In the genomic region with DNA sequence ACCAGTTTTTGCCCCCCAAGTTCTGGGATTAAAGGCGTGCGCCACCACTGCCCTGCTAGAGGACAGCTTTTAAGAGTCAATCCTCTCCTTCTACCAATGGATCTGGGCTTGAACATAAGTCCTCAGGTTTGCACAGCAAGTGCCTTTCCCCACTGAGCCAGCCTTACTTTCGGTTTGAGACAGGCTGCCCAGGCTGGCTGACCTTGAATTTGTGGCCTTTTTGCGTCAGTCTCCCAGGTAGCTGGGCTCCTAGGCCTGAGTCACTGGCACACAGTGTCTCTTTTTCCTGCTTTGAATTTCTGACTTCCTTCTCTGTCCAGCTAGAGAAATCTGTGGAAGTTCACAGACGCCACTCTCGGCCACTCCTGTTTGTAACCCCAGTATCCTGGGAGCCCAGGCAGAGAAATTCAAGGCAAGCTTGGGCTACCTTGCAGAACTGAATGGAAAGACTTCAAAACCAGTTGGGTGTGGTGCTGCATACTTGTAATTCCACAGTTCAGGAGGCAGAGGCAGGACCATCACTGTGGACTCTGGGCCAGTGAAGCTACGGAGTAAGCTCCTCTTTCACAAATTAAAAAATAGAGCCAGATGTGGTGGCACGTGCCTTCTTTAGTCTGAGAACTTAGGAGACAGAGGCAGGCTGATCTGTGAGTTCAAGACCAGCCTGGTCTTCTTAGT, we compare ENCODE assay signal across 19 mouse cellular contexts. TPM values are rescaled to one million over a fixed set of nuclear protein-coding genes. Genes with fewer than 3 reads are reported as not detected.
DNase-seq lines count a peak whose midpoint lies in the region; ATAC-seq and TF ChIP-seq lines count a peak whose summit lies in the region.
"Had no signal": no experiment of that assay in that cellular context is flagged by ENCODE, and none has a peak within 500 bp of the region (broad histone marks: within the 10 kb centered on the region; RNA-seq: fewer than 3 reads in every experiment).

No protein-coding gene starts in this region.

- H3K4me1 ChIP-seq in kidney, adult 2 months (ENCODE audit: control insufficient read depth, insufficient read depth, low read length) = peaks cover 27% of the 10 kb centered on the region
- H3K4me1 ChIP-seq in liver, embryonic 11.5 days (replicated peaks; ENCODE audit: control insufficient read depth, insufficient read depth, low read length) = no peaks in the 10 kb centered on the region; the same call in 1 of the 2 replicates
- H3K4me1 ChIP-seq: forebrain, embryonic 13.5 days had no signal

- no peaks in the 10 kb centered on the region for H3K27me3 ChIP-seq in kidney, adult 2 months (replicated peaks; ENCODE audit: control insufficient read depth, insufficient read depth, low read length)
- H3K27me3 ChIP-seq in liver, embryonic 11.5 days (replicated peaks; ENCODE audit: control insufficient read depth, insufficient read depth, low read length) = no peaks in the 10 kb centered on the region

- H3K9ac ChIP-seq in liver, embryonic 11.5 days (ENCODE audit: low read depth, low read length) = peak overlapping the region; percentile 9; the same call in 1 of the 2 replicates
- H3K9ac ChIP-seq: forebrain, embryonic 13.5 days; hindbrain, embryonic 12.5 days; neural tube, embryonic 15.5 days had no signal

- H3K4me2 ChIP-seq in liver, embryonic 11.5 days = no peak overlapping the region
- H3K4me2 ChIP-seq: forebrain, embryonic 13.5 days; hindbrain, embryonic 12.5 days; limb, embryonic 13.5 days; neural tube, embryonic 15.5 days had no signal

- WGBS in kidney, adult 2 months = 77% methylated on average over 8 of the region's 8 CpGs
- WGBS in liver, embryonic 11.5 days = 84% methylated on average over 8 of the region's 8 CpGs

- no peaks in the 10 kb centered on the region for H3K36me3 ChIP-seq in kidney, adult 2 months (ENCODE audit: control insufficient read depth, insufficient read depth, low read length)
- H3K36me3 ChIP-seq in liver, embryonic 11.5 days (ENCODE audit: control insufficient read depth, insufficient read depth, low read length) = no peaks in the 10 kb centered on the region
- H3K36me3 ChIP-seq: hindbrain, embryonic 12.5 days; limb, embryonic 13.5 days; neural tube, embryonic 15.5 days had no signal

- no peak for ATAC-seq in liver, embryonic 11.5 days (replicated peaks; ENCODE audit: low FRiP score)
- ATAC-seq: activated CD4-positive, CD25-positive, alpha-beta regulatory T cell, adult 4 months; forebrain, embryonic 13.5 days had no signal

- H3K27ac ChIP-seq in kidney, adult 2 months (ENCODE audit: insufficient read depth, low read depth, low read length) = peak overlapping the region; percentile 66
- peak overlapping the region; percentile 14; the same call in 1 of the 2 replicates for H3K27ac ChIP-seq in liver, embryonic 11.5 days (ENCODE audit: low read depth, low read length)
- H3K27ac ChIP-seq: forebrain, embryonic 13.5 days; hindbrain, embryonic 12.5 days; limb, embryonic 13.5 days; neural tube, embryonic 15.5 days had no signal

- H3K9me3 ChIP-seq in liver, embryonic 11.5 days (ENCODE audit: control insufficient read depth, low read length) = no peaks in the 10 kb centered on the region
- H3K9me3 ChIP-seq: forebrain, embryonic 13.5 days; hindbrain, embryonic 12.5 days; limb, embryonic 13.5 days; neural tube, embryonic 15.5 days had no signal

- no peak overlapping the region for H3K4me3 ChIP-seq in kidney, adult 2 months (ENCODE audit: insufficient read depth, low read depth, low read length)
- no peak overlapping the region for H3K4me3 ChIP-seq in liver, embryonic 11.5 days (ENCODE audit: low read depth, low read length)
- H3K4me3 ChIP-seq: forebrain, embryonic 13.5 days; hindbrain, embryonic 12.5 days; limb, embryonic 13.5 days; neural tube, embryonic 15.5 days had no signal

- DNase-seq in kidney, adult 2 months = no peak
- no peak for DNase-seq in kidney, adult 11 months
- peak; percentile 76 for DNase-seq in adrenal gland, postnatal 10 days
- DNase-seq in liver, embryonic 11.5 days (ENCODE audit: low spot score) = no peak
- DNase-seq in layer of hippocampus, adult 9-11 months = no peak
- no peak for DNase-seq in c-Kit-positive CD71-positive TER-119-positive erythroid progenitor cells, embryonic 14.5 days (ENCODE audit: low spot score)
- DNase-seq in left cerebral cortex, adult 8-10 months (ENCODE audit: low spot score in 2 of 2) = no peak
- no peak for DNase-seq in right cerebral cortex, adult 2 months (ENCODE audit: low spot score in 2 of 2)
- DNase-seq: cerebellum, postnatal 14 days; kidney, adult 18-20 months; kidney, postnatal 4 days; lung, postnatal 14 days had no signal

- no peak for TF ChIP-seq POLR2A in kidney, adult 2 months (IDR thresholded peaks at IDR 0.05; ENCODE audit: low read depth, low read length)

- no peak for TF ChIP-seq CTCF in kidney, adult 2 months (conservative IDR thresholded peaks at IDR 0.05; ENCODE audit: insufficient read depth, insufficient read length, low read depth, low read length)

RNA-seq across cellular contexts. Expression of gene Ehd1, which starts 6.6 kb away (rescaled TPM):
- 224 and 317 TPM in 2 replicates for polyA plus RNA-seq in kidney, adult 2 months (2012; rRNA removed)
- 100 to 1,000 TPM; 104 to 106 TPM for total RNA-seq in adrenal gland, postnatal 10 days (2021)
- 96.5 and 105 TPM in 2 replicates for polyA plus RNA-seq in liver, embryonic 11.5 days (2014; fragmentation: Nextera tagmentation; extraction: Ambion mirVana)
- total RNA-seq in left cerebral cortex, adult 8-10 months (2022) = 10 to 100 TPM; 31.0 to 36.8 (median 35.8) TPM

RNA-seq across cellular contexts. Expression of gene Atg2a, which starts 28.5 kb away (rescaled TPM):
- polyA plus RNA-seq in kidney, adult 2 months (2012; rRNA removed) = 27.4 and 33.2 TPM in 2 replicates
- 10 to 100 TPM; 25.0 to 30.2 TPM for total RNA-seq in adrenal gland, postnatal 10 days (2021)
- polyA plus RNA-seq in liver, embryonic 11.5 days (2014; fragmentation: Nextera tagmentation; extraction: Ambion mirVana) = 10.4 and 13.5 TPM in 2 replicates
- total RNA-seq in left cerebral cortex, adult 8-10 months (2022) = 10 to 100 TPM; 31.8 to 35.7 (median 35.4) TPM

RNA-seq across cellular contexts. Expression of gene Ppp2r5b, which starts 34.3 kb away (rescaled TPM):
- 32.1 and 36.5 TPM in 2 replicates for polyA plus RNA-seq in kidney, adult 2 months (2012; rRNA removed)
- total RNA-seq in adrenal gland, postnatal 10 days (2021) = 10 to 100 TPM; 52.9 to 56.9 TPM
- polyA plus RNA-seq in liver, embryonic 11.5 days (2014; fragmentation: Nextera tagmentation; extraction: Ambion mirVana) = 10.5 and 12.0 TPM in 2 replicates
- total RNA-seq in left cerebral cortex, adult 8-10 months (2022) = 100 to 1,000 TPM; 148 to 158 (median 153) TPM

RNA-seq across cellular contexts. Expression of gene Cdc42bpg, which starts 36.3 kb away (rescaled TPM):
- polyA plus RNA-seq in kidney, adult 2 months (2012; rRNA removed) = 26.6 and 31.1 TPM in 2 replicates
- total RNA-seq in adrenal gland, postnatal 10 days (2021) = 10 to 100 TPM; 10.3 to 11.6 TPM
- polyA plus RNA-seq in liver, embryonic 11.5 days (2014; fragmentation: Nextera tagmentation; extraction: Ambion mirVana) = 0.26 and 1.2 TPM in 2 replicates
- total RNA-seq in left cerebral cortex, adult 8-10 months (2022) = 1 to 10 TPM; 5.4 to 7.4 (median 5.5) TPM

RNA-seq across cellular contexts. Expression of gene Gpha2, which starts 43.8 kb away (rescaled TPM):
- 0.16 and 0.65 TPM in 2 replicates for polyA plus RNA-seq in kidney, adult 2 months (2012; rRNA removed)
- 10 to 100 TPM; 16.9 to 18.2 TPM for total RNA-seq in adrenal gland, postnatal 10 days (2021)
- polyA plus RNA-seq in liver, embryonic 11.5 days (2014; fragmentation: Nextera tagmentation; extraction: Ambion mirVana) = 0.70 TPM in 1 of 2 replicates, not detected in the other
- not detected for total RNA-seq in left cerebral cortex, adult 8-10 months (2022)
- total RNA-seq: heart, adult 18-20 months; layer of hippocampus, postnatal 25 days had no signal
- polyA plus RNA-seq: activated CD4-positive, CD25-positive, alpha-beta regulatory T cell, adult 4 months; forebrain, embryonic 13.5 days; neural tube, embryonic 15.5 days had no signal
